Mouse (Mus musculus) forebrain, embryonic 11.5 days (tissue): ENCODE measurements around the gene Mlana. TPM values are rescaled to one million over a fixed set of nuclear protein-coding genes. Genes with fewer than 3 reads are reported as not detected.

ENCODE experiments used
- ATAC-seq: fragments of 200-750 bp; cut with Nextera tagmentation; replicated peaks from 2 replicates; pipeline ENCODE4 v1.8.0; 2017; ENCODE audit warnings: moderate TSS enrichment; ENCODE audit not compliant: low FRiP score
- DNase-seq: peaks from one replicate; pipeline ENCODE4 v3.0.0-alpha.2; 2017; ENCODE audit warnings: low spot score
- H3K27ac ChIP-seq: fragments of 300-500 bp; sonication (generic); 2 replicates; pipeline ENCODE4 v1.5.1; 2014; ENCODE audit warnings: low read depth, low read length
- H3K27me3 ChIP-seq: fragments of 300-500 bp; sonication (generic); 2 replicates; pipeline ENCODE4 v1.6.1; 2014; ENCODE audit warnings: mild to moderate bottlenecking, low read length, mixed read lengths; ENCODE audit not compliant: control insufficient read depth, insufficient read depth
- H3K36me3 ChIP-seq: fragments of 300-500 bp; sonication (generic); 2 replicates; pipeline ENCODE4 v1.6.1; 2014; ENCODE audit warnings: mild to moderate bottlenecking, low read length, moderate library complexity, mixed read lengths; ENCODE audit not compliant: control insufficient read depth, insufficient read depth
- H3K4me1 ChIP-seq: fragments of 300-500 bp; sonication (generic); replicated peaks from 2 replicates; pipeline ENCODE4 v1.6.1; 2014; ENCODE audit warnings: low read length, mixed read lengths; ENCODE audit not compliant: control insufficient read depth, insufficient read depth
- H3K4me2 ChIP-seq: fragments of 300-500 bp; sonication (generic); 2 replicates; pipeline ENCODE4 v1.6.1; 2014; ENCODE audit warnings: low read depth, mild to moderate bottlenecking, low read length, moderate library complexity, mixed read lengths; ENCODE audit not compliant: severe bottlenecking
- H3K4me3 ChIP-seq: fragments of 300-500 bp; sonication (generic); 2 replicates; pipeline ENCODE4 v1.5.1; 2014; ENCODE audit warnings: low read depth, low read length
- H3K9ac ChIP-seq: fragments of 300-500 bp; sonication (generic); 2 replicates; pipeline ENCODE4 v1.6.1; 2014; ENCODE audit warnings: low read length
- H3K9me3 ChIP-seq: fragments of 300-500 bp; sonication (generic); 2 replicates; pipeline ENCODE4 v1.6.1; 2016; ENCODE audit warnings: low read length, mixed read lengths; ENCODE audit not compliant: control insufficient read depth
- whole genome bisulfite sequencing: fragments of 180-500 bp; shearing (Covaris S2); extraction: QIAGEN DNeasy Blood & Tissue Kit; methylation state at CpG from one replicate; pipeline ENCODE4 v1.1.7; 2014; 5-methylcytosine and 5-hydroxymethylcytosine counted together
- polyA plus RNA-seq: library from polyadenylated mRNA; unstranded; fragments of >200 nt; fragmentation: Nextera tagmentation; extraction: Ambion mirVana; gene quantifications from 2 replicates; pipeline ENCODE4 v1.2.1, GENCODE M21; 2014

The Mlana gene
- polyA plus RNA-seq = 0.31 and 0.36 TPM in 2 replicates

- H3K27me3 ChIP-seq = no peaks in the 10 kb centered on the region
- 56% methylated on average over 3 of the region's 3 CpGs for WGBS
- no peaks in the 10 kb centered on the region for H3K4me1 ChIP-seq
- H3K4me2 ChIP-seq = no peak within 1 kb of the TSS
- DNase-seq (no peak), ATAC-seq (no peak)
- H3K9ac ChIP-seq = no peak within 1 kb of the TSS
- no peaks in the 10 kb centered on the region for H3K36me3 ChIP-seq
- no peak within 1 kb of the TSS for H3K4me3 ChIP-seq
- no peak within 1 kb of the TSS for H3K27ac ChIP-seq
- no peaks in the 10 kb centered on the region for H3K9me3 ChIP-seq
Measured at GRCm38 (mm10) chr19:29697245-29697874, at the start of gene Mlana. TSS of gene Mlana (plus strand) at chr19:29697824.

- no peak overlapping the region for H3K4me2 ChIP-seq
- peak overlapping the region; percentile 77; the same call in 1 of the 2 replicates for H3K4me3 ChIP-seq
- DNase-seq (no peak), ATAC-seq (peak; percentile 7; the same call in 1 of the 2 replicates)
- H3K36me3 ChIP-seq = no peaks in the 10 kb centered on the region
- 31% methylated on average over 4 of the region's 4 CpGs for WGBS
- H3K9ac ChIP-seq = no peak overlapping the region
- no peak overlapping the region for H3K27ac ChIP-seq
- no peaks in the 10 kb centered on the region for H3K4me1 ChIP-seq
- H3K27me3 ChIP-seq = no peaks in the 10 kb centered on the region
- no peaks in the 10 kb centered on the region for H3K9me3 ChIP-seq
Measured at GRCm38 (mm10) chr19:29648550-29648914, 49.1 kb upstream of the Mlana start.

- DNase-seq = no peak
- Histone ChIP-seq H3K27ac (no peak overlapping the region), H3K9ac (no peak overlapping the region), H3K9me3 (no peaks in the 10 kb centered on the region), H3K4me2 (no peak overlapping the region), H3K27me3 (no peaks in the 10 kb centered on the region), H3K4me1 (no peaks in the 10 kb centered on the region), H3K4me3 (no peak overlapping the region), H3K36me3 (no peaks in the 10 kb centered on the region)
- ATAC-seq = no peak
- WGBS = 94% methylated on average over 1 of the region's 1 CpGs
Measured at GRCm38 (mm10) chr19:29649683-29650082, 47.9 kb upstream of the Mlana start.

- no peak overlapping the region for H3K27ac ChIP-seq
- H3K4me2 ChIP-seq = no peak overlapping the region
- DNase-seq (no peak), ATAC-seq (no peak)
- no peaks in the 10 kb centered on the region for H3K9me3 ChIP-seq
- no peak overlapping the region for H3K9ac ChIP-seq
- H3K36me3 ChIP-seq = no peaks in the 10 kb centered on the region
- H3K4me3 ChIP-seq = no peak overlapping the region
- H3K27me3 ChIP-seq = no peaks in the 10 kb centered on the region
- 78% methylated on average over 9 of the region's 9 CpGs for WGBS
- H3K4me1 ChIP-seq = no peaks in the 10 kb centered on the region
Measured at GRCm38 (mm10) chr19:29653768-29654265, 43.8 kb upstream of the Mlana start.

- Histone ChIP-seq H3K9me3 (no peaks in the 10 kb centered on the region), H3K27me3 (no peaks in the 10 kb centered on the region), H3K9ac (no peak overlapping the region), H3K36me3 (no peaks in the 10 kb centered on the region), H3K27ac (no peak overlapping the region), H3K4me3 (no peak overlapping the region), H3K4me2 (no peak overlapping the region), H3K4me1 (no peaks in the 10 kb centered on the region)
- ATAC-seq = no peak
- no peak for DNase-seq
- WGBS = 57% methylated on average over 6 of the region's 6 CpGs
Measured at GRCm38 (mm10) chr19:29655148-29655547, 42.5 kb upstream of the Mlana start.

- Histone ChIP-seq H3K9ac (no peak overlapping the region), H3K36me3 (no peaks in the 10 kb centered on the region), H3K27ac (no peak overlapping the region), H3K27me3 (no peaks in the 10 kb centered on the region), H3K4me2 (no peak overlapping the region), H3K9me3 (no peaks in the 10 kb centered on the region), H3K4me1 (no peaks in the 10 kb centered on the region), H3K4me3 (no peak overlapping the region)
- 73% methylated on average over 4 of the region's 4 CpGs for WGBS
- DNase-seq (no peak), ATAC-seq (no peak)
Measured at GRCm38 (mm10) chr19:29656029-29656428, 41.6 kb upstream of the Mlana start.

GRCm38 (mm10) chr19:29656620-29657019 is 41.0 kb upstream of the Mlana start:
- ATAC-seq = no peak
- DNase-seq = no peak
- no peaks in the 10 kb centered on the region for H3K4me1 ChIP-seq
- H3K4me2 ChIP-seq = no peak overlapping the region
- no peak overlapping the region for H3K9ac ChIP-seq
- H3K27ac ChIP-seq = no peak overlapping the region
- whole genome bisulfite sequencing = 75% methylated on average over 5 of the region's 5 CpGs
- H3K4me3 ChIP-seq = no peak overlapping the region
- no peaks in the 10 kb centered on the region for H3K27me3 ChIP-seq
- H3K36me3 ChIP-seq = no peaks in the 10 kb centered on the region
- no peaks in the 10 kb centered on the region for H3K9me3 ChIP-seq

- Histone ChIP-seq H3K27me3 (no peaks in the 10 kb centered on the region), H3K4me1 (no peaks in the 10 kb centered on the region), H3K9me3 (no peaks in the 10 kb centered on the region), H3K4me3 (no peak overlapping the region), H3K9ac (no peak overlapping the region), H3K27ac (no peak overlapping the region), H3K36me3 (no peaks in the 10 kb centered on the region), H3K4me2 (no peak overlapping the region)
- WGBS = 53% methylated on average over 3 of the region's 3 CpGs
- ATAC-seq = no peak
- no peak for DNase-seq
Measured at GRCm38 (mm10) chr19:29657033-29657432, 40.6 kb upstream of the Mlana start.

- Histone ChIP-seq H3K4me2 (no peak overlapping the region), H3K27me3 (no peaks in the 10 kb centered on the region), H3K36me3 (no peaks in the 10 kb centered on the region), H3K4me1 (no peaks in the 10 kb centered on the region), H3K9me3 (no peaks in the 10 kb centered on the region), H3K27ac (no peak overlapping the region), H3K4me3 (no peak overlapping the region), H3K9ac (no peak overlapping the region)
- DNase-seq = no peak
- ATAC-seq = no peak
- WGBS = 88% methylated on average over 2 of the region's 2 CpGs
Measured at GRCm38 (mm10) chr19:29657558-29657957, 40.1 kb upstream of the Mlana start.
